Mouse (Mus musculus) bone marrow macrophage, adult 2 months (primary cell): ENCODE results near the gene Tfrc. TPM values are rescaled to one million over a fixed set of nuclear protein-coding genes. Genes with fewer than 3 reads are reported as not detected.

ENCODE experiments used
- H3K27ac ChIP-seq: 2 replicates; pipeline ENCODE4 v1.5.1; 2012; ENCODE audit warnings: low read depth, low read length; ENCODE audit not compliant: insufficient read depth
- H3K4me1 ChIP-seq: 2 replicates; pipeline ENCODE4 v1.6.1; 2012; ENCODE audit warnings: low read length; ENCODE audit not compliant: control insufficient read depth, insufficient read depth
- H3K4me3 ChIP-seq: 2 replicates; pipeline ENCODE4 v1.5.1; 2012; ENCODE audit warnings: mild to moderate bottlenecking, low read length, moderate library complexity; ENCODE audit not compliant: insufficient read depth
- CTCF ChIP-seq: IDR thresholded peaks from 2 replicates; pipeline ENCODE4 v1.5.1; 2012; ENCODE audit warnings: low read depth, mild to moderate bottlenecking, low read length, moderate library complexity
- POLR2A ChIP-seq: IDR thresholded peaks from 2 replicates; pipeline ENCODE4 v1.6.1; 2012; ENCODE audit warnings: mild to moderate bottlenecking, low read depth, low read length, borderline replicate concordance
- polyA plus RNA-seq: library from polyadenylated mRNA; stranded (reverse); fragments of >200 nt; gene quantifications from 2 replicates; pipeline ENCODE4 v1.2.4, GENCODE M21; 2012; ENCODE audit not compliant: missing spikeins, insufficient read depth, insufficient read length

Gene Tfrc
- polyA plus RNA-seq, 1 experiment = 45.0 TPM

GRCm38 (mm10) chr16:32646014-32646413 is 37.3 kb downstream of the Tfrc start:
- Histone ChIP-seq H3K4me3 (no peak overlapping the region), H3K4me1 (peaks cover 9% of the 10 kb centered on the region)

GRCm38 (mm10) chr16:32647712-32648111 is 39.0 kb downstream of the Tfrc start:
- H3K4me3 ChIP-seq = no peak overlapping the region
- TF ChIP-seq CTCF (no peak), POLR2A (no peak)
- H3K4me1 ChIP-seq = peaks cover 18% of the 10 kb centered on the region
- no peak overlapping the region for H3K27ac ChIP-seq

More at GRCm38 (mm10) chr16:32646014-32646413, 37.3 kb downstream of the Tfrc start:
- no peak for TF ChIP-seq CTCF
- no peak for TF ChIP-seq POLR2A
- H3K27ac ChIP-seq = no peak overlapping the region

- TF ChIP-seq POLR2A (no peak), CTCF (no peak)
- H3K27ac ChIP-seq = no peak overlapping the region
- peaks cover 18% of the 10 kb centered on the region for H3K4me1 ChIP-seq
- no peak overlapping the region for H3K4me3 ChIP-seq
Observed at GRCm38 (mm10) chr16:32650461-32650860, 41.7 kb downstream of the Tfrc start.

GRCm38 (mm10) chr16:32650974-32651618 is 42.4 kb downstream of the Tfrc start:
- no peak overlapping the region for H3K4me3 ChIP-seq
- H3K27ac ChIP-seq = peak overlapping the region; percentile 29; the same call in 1 of the 2 replicates
- H3K4me1 ChIP-seq = peaks cover 18% of the 10 kb centered on the region
- no peak for TF ChIP-seq CTCF

GRCm38 (mm10) chr16:32654071-32654733 is 45.5 kb downstream of the Tfrc start:
- H3K27ac ChIP-seq = no peak overlapping the region
- TF ChIP-seq POLR2A (no peak), CTCF (no peak)

GRCm38 (mm10) chr16:32655534-32655933 is 46.8 kb downstream of the Tfrc start:
- Histone ChIP-seq H3K4me1 (peaks cover 30% of the 10 kb centered on the region), H3K4me3 (no peak overlapping the region), H3K27ac (no peak overlapping the region)
- TF ChIP-seq CTCF (no peak), POLR2A (no peak)

More at GRCm38 (mm10) chr16:32654071-32654733, 45.5 kb downstream of the Tfrc start:
- H3K4me3 ChIP-seq = no peak overlapping the region
- H3K4me1 ChIP-seq = peaks cover 31% of the 10 kb centered on the region

GRCm38 (mm10) chr16:32656321-32656720 is 47.6 kb downstream of the Tfrc start:
- H3K4me1 ChIP-seq = peaks cover 25% of the 10 kb centered on the region
- H3K4me3 ChIP-seq = no peak overlapping the region
- no peak for TF ChIP-seq CTCF
- TF ChIP-seq POLR2A = no peak
- H3K27ac ChIP-seq = no peak overlapping the region

GRCm38 (mm10) chr16:32656794-32657193 is 48.1 kb downstream of the Tfrc start:
- TF ChIP-seq CTCF (no peak), POLR2A (no peak)
- Histone ChIP-seq H3K4me3 (no peak overlapping the region), H3K4me1 (peaks cover 20% of the 10 kb centered on the region), H3K27ac (no peak overlapping the region)

GRCm38 (mm10) chr16:32657498-32658250 is 49.0 kb downstream of the Tfrc start:
- TF ChIP-seq CTCF (no peak), POLR2A (no peak)
- peaks cover 18% of the 10 kb centered on the region for H3K4me1 ChIP-seq
- no peak overlapping the region for H3K27ac ChIP-seq
- no peak overlapping the region for H3K4me3 ChIP-seq

- H3K4me3 ChIP-seq = no peak overlapping the region
- no peak for TF ChIP-seq CTCF
- TF ChIP-seq POLR2A = no peak
- no peak overlapping the region for H3K27ac ChIP-seq
- peaks cover 18% of the 10 kb centered on the region for H3K4me1 ChIP-seq
Observed at GRCm38 (mm10) chr16:32658743-32659171, 50.0 kb downstream of the Tfrc start.
